7 mouse cellular contexts compared by ENCODE assay signal in the genomic region with DNA sequence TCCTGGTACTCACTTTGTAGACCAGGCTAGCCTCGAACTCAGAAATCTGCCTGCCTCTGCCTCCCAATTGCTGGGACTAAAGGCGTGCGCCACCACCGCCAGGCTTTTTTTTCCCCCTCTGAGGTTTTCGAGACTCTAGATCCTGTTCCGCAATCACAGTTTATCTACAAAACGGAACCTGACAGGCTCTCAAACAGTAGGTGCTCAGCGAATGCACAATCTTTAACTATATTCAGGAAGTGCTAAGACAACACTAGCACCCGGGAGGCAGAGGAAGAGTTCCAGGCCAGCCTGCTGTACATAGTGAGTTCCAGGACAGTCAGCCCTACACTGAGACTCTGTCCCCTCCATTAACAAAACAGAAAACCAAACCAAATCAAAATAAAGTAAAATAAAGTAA. TPM values are rescaled to one million over a fixed set of nuclear protein-coding genes. Genes with fewer than 3 reads are reported as not detected.
DNase-seq lines count a peak whose midpoint lies in the region; ATAC-seq and TF ChIP-seq lines count a peak whose summit lies in the region.

No protein-coding gene starts in this region.

- no peak for ATAC-seq in lung, postnatal 0 days
- no peak for ATAC-seq in embryonic facial prominence, embryonic 14.5 days (ENCODE audit: low read depth)
- ATAC-seq in intestine, postnatal 0 days = no peak
- ATAC-seq in megakaryocyte-erythroid progenitor cell, adult 5-6 weeks (replicated peaks; ENCODE audit: low FRiP score, low TSS enrichment, poor library complexity, severe bottlenecking) = no peak

- peaks cover 2% of the 10 kb centered on the region; the same call in 1 of the 2 replicates for H3K4me1 ChIP-seq in lung, postnatal 0 days (ENCODE audit: insufficient read depth, low read depth, low read length)
- peaks cover 11% of the 10 kb centered on the region for H3K4me1 ChIP-seq in embryonic facial prominence, embryonic 14.5 days (ENCODE audit: control insufficient read depth, insufficient read depth, low read length)
- 0 out of 2 replicates have a peak, but pooled peaks cover 6% of the 10 kb centered on the region for H3K4me1 ChIP-seq in intestine, postnatal 0 days (replicated peaks; ENCODE audit: control insufficient read depth, insufficient read depth, low read length)
- peaks cover 39% of the 10 kb centered on the region for H3K4me1 ChIP-seq in small intestine, adult 2 months (ENCODE audit: control insufficient read depth, insufficient read depth, insufficient read length, low read length)

- H3K4me3 ChIP-seq in lung, postnatal 0 days (ENCODE audit: low read depth, low read length) = peak overlapping the region; percentile 23
- H3K4me3 ChIP-seq in embryonic facial prominence, embryonic 14.5 days (ENCODE audit: low read depth, low read length) = peak overlapping the region; percentile 41
- peak overlapping the region; percentile 53 for H3K4me3 ChIP-seq in intestine, postnatal 0 days (ENCODE audit: low read depth, low read length)
- H3K4me3 ChIP-seq in small intestine, adult 2 months (ENCODE audit: low read depth, low read length) = peak overlapping the region; percentile 78

- 0 out of 2 replicates have a peak, but pooled peaks cover 6% of the 10 kb centered on the region for H3K36me3 ChIP-seq in lung, postnatal 0 days (ENCODE audit: insufficient read depth, low read length)
- H3K36me3 ChIP-seq in embryonic facial prominence, embryonic 14.5 days (ENCODE audit: control insufficient read depth, insufficient read depth, low read length) = peaks cover 41% of the 10 kb centered on the region
- peaks cover 35% of the 10 kb centered on the region for H3K36me3 ChIP-seq in intestine, postnatal 0 days (ENCODE audit: control insufficient read depth, insufficient read depth)
- peaks cover 19% of the 10 kb centered on the region for H3K36me3 ChIP-seq in small intestine, adult 2 months (ENCODE audit: control insufficient read depth, insufficient read depth, low read length)

- 59% methylated on average over 9 of the region's 9 CpGs for WGBS in lung, postnatal 0 days
- 78% methylated on average over 9 of the region's 9 CpGs for WGBS in embryonic facial prominence, embryonic 14.5 days
- WGBS in intestine, postnatal 0 days = 45% methylated on average over 9 of the region's 9 CpGs
- 17% methylated on average over 9 of the region's 9 CpGs for WGBS in small intestine, adult 2 months

- DNase-seq in lung, postnatal 0 days (ENCODE audit: low spot score) = peak; percentile 56
- DNase-seq in lung, postnatal 4 days = no peak
- DNase-seq in embryonic facial prominence, embryonic 14.5 days (ENCODE audit: low spot score) = no peak
- no peak for DNase-seq in adrenal gland, postnatal 25 days

- no peak overlapping the region for H3K27ac ChIP-seq in lung, postnatal 0 days (ENCODE audit: low read length)
- no peak overlapping the region for H3K27ac ChIP-seq in embryonic facial prominence, embryonic 14.5 days (replicated peaks; ENCODE audit: low read depth, low read length)
- H3K27ac ChIP-seq in intestine, postnatal 0 days (ENCODE audit: low read depth, low read length) = peak overlapping the region; percentile 96
- H3K27ac ChIP-seq in small intestine, adult 2 months (ENCODE audit: insufficient read depth, low read depth, low read length) = peak overlapping the region; percentile 98

- TF ChIP-seq CTCF in lung, postnatal 0 days (IDR thresholded peaks at IDR 0.05) = no peak
- TF ChIP-seq CTCF in intestine, postnatal 0 days (IDR thresholded peaks at IDR 0.05; ENCODE audit: low read depth) = no peak
- no peak for TF ChIP-seq CTCF in small intestine, adult 2 months (IDR thresholded peaks at IDR 0.05; ENCODE audit: extremely low read depth, insufficient read length, insufficient replicate concordance, low read depth, low read length)

- no peaks in the 10 kb centered on the region for H3K9me3 ChIP-seq in lung, postnatal 0 days (ENCODE audit: low read length)
- no peaks in the 10 kb centered on the region for H3K9me3 ChIP-seq in embryonic facial prominence, embryonic 14.5 days (ENCODE audit: control insufficient read depth, low read length)
- H3K9me3 ChIP-seq in intestine, postnatal 0 days (ENCODE audit: control insufficient read depth) = no peaks in the 10 kb centered on the region

- no peaks in the 10 kb centered on the region for H3K27me3 ChIP-seq in lung, postnatal 0 days (replicated peaks; ENCODE audit: insufficient read depth, low read length)
- H3K27me3 ChIP-seq in embryonic facial prominence, embryonic 14.5 days (replicated peaks; ENCODE audit: control insufficient read depth, insufficient read depth, low read length) = no peaks in the 10 kb centered on the region
- H3K27me3 ChIP-seq in intestine, postnatal 0 days (replicated peaks; ENCODE audit: control insufficient read depth, insufficient read depth, low read length) = no peaks in the 10 kb centered on the region
- no peaks in the 10 kb centered on the region for H3K27me3 ChIP-seq in small intestine, adult 2 months (ENCODE audit: control insufficient read depth, insufficient read depth, low read length)

- TF ChIP-seq EP300 in lung, postnatal 0 days (IDR thresholded peaks at IDR 0.05) = no peak

- H3K9ac ChIP-seq in lung, postnatal 0 days (replicated peaks; ENCODE audit: low read depth) = no peak overlapping the region
- H3K9ac ChIP-seq in embryonic facial prominence, embryonic 14.5 days (ENCODE audit: low read depth, low read length) = peak overlapping the region; percentile 56
- H3K9ac ChIP-seq in intestine, postnatal 0 days (ENCODE audit: low read depth, low read length) = peak overlapping the region; percentile 45; the same call in 1 of the 2 replicates

- H3K4me2 ChIP-seq in lung, postnatal 0 days (replicated peaks; ENCODE audit: low read depth, low read length) = peak overlapping the region; percentile 52
- H3K4me2 ChIP-seq in embryonic facial prominence, embryonic 14.5 days (ENCODE audit: low read depth, low read length) = peak overlapping the region; percentile 86
- peak overlapping the region; percentile 78 for H3K4me2 ChIP-seq in intestine, postnatal 0 days (replicated peaks; ENCODE audit: low read depth)

- TF ChIP-seq POLR2A in small intestine, adult 2 months (IDR thresholded peaks at IDR 0.05; ENCODE audit: low read depth, low read length) = no peak

RNA-seq across cellular contexts. Expression of gene Mpv17l2, which starts 4.6 kb away (rescaled TPM):
- 57.4 and 88.8 TPM in 2 replicates for polyA plus RNA-seq in lung, postnatal 0 days (2015; fragmentation: Nextera tagmentation; extraction: Ambion mirVana)
- 34.2 and 36.5 TPM in 2 replicates for polyA plus RNA-seq in embryonic facial prominence, embryonic 14.5 days (2014; fragmentation: Nextera tagmentation; extraction: Ambion mirVana)
- polyA plus RNA-seq in intestine, postnatal 0 days (2015; fragmentation: Nextera tagmentation; extraction: Ambion mirVana) = 76.3 and 80.6 TPM in 2 replicates
- 190 and 222 TPM in 2 replicates for polyA plus RNA-seq in small intestine, adult 2 months (2012; rRNA removed)
- total RNA-seq in megakaryocyte-erythroid progenitor cell, adult 5-6 weeks (2014; fragmentation: Nextera tagmentation) = 58.3 and 111 TPM in 2 replicates
- total RNA-seq in megakaryocyte-erythroid progenitor cell, adult 5-6 weeks (2017) = 4.3 and 17.6 TPM in 2 replicates
- 127 and 143 TPM in 2 replicates for total RNA-seq in adrenal gland, postnatal 25 days (2021)

RNA-seq across cellular contexts. Expression of gene Rab3a, which starts 10.8 kb away (rescaled TPM):
- polyA plus RNA-seq in lung, postnatal 0 days (2015; fragmentation: Nextera tagmentation; extraction: Ambion mirVana) = 17.6 and 28.6 TPM in 2 replicates
- 36.3 and 39.0 TPM in 2 replicates for polyA plus RNA-seq in embryonic facial prominence, embryonic 14.5 days (2014; fragmentation: Nextera tagmentation; extraction: Ambion mirVana)
- 18.8 and 19.5 TPM in 2 replicates for polyA plus RNA-seq in intestine, postnatal 0 days (2015; fragmentation: Nextera tagmentation; extraction: Ambion mirVana)
- polyA plus RNA-seq in small intestine, adult 2 months (2012; rRNA removed) = 14.9 and 26.3 TPM in 2 replicates
- 1.8 and 7.0 TPM in 2 replicates for total RNA-seq in megakaryocyte-erythroid progenitor cell, adult 5-6 weeks (2014; fragmentation: Nextera tagmentation)
- total RNA-seq in megakaryocyte-erythroid progenitor cell, adult 5-6 weeks (2017) = 1.2 and 2.8 TPM in 2 replicates
- 65.2 and 89.6 TPM in 2 replicates for total RNA-seq in adrenal gland, postnatal 25 days (2021)

RNA-seq across cellular contexts. Expression of gene Pik3r2, which starts 11.2 kb away (rescaled TPM):
- 28.0 and 30.5 TPM in 2 replicates for polyA plus RNA-seq in lung, postnatal 0 days (2015; fragmentation: Nextera tagmentation; extraction: Ambion mirVana)
- 61.5 and 70.3 TPM in 2 replicates for polyA plus RNA-seq in embryonic facial prominence, embryonic 14.5 days (2014; fragmentation: Nextera tagmentation; extraction: Ambion mirVana)
- polyA plus RNA-seq in intestine, postnatal 0 days (2015; fragmentation: Nextera tagmentation; extraction: Ambion mirVana) = 37.4 and 41.0 TPM in 2 replicates
- 129 and 414 TPM in 2 replicates for polyA plus RNA-seq in small intestine, adult 2 months (2012; rRNA removed)
- total RNA-seq in megakaryocyte-erythroid progenitor cell, adult 5-6 weeks (2014; fragmentation: Nextera tagmentation) = 30.7 and 51.4 TPM in 2 replicates
- total RNA-seq in megakaryocyte-erythroid progenitor cell, adult 5-6 weeks (2017) = 29.2 and 33.9 TPM in 2 replicates
- total RNA-seq in adrenal gland, postnatal 25 days (2021) = 50.2 and 62.1 TPM in 2 replicates

RNA-seq across cellular contexts. Expression of gene Mast3, which starts 39.5 kb away (rescaled TPM):
- 7.3 and 7.6 TPM in 2 replicates for polyA plus RNA-seq in lung, postnatal 0 days (2015; fragmentation: Nextera tagmentation; extraction: Ambion mirVana)
- 13.5 and 14.9 TPM in 2 replicates for polyA plus RNA-seq in embryonic facial prominence, embryonic 14.5 days (2014; fragmentation: Nextera tagmentation; extraction: Ambion mirVana)
- polyA plus RNA-seq in intestine, postnatal 0 days (2015; fragmentation: Nextera tagmentation; extraction: Ambion mirVana) = 4.4 and 7.2 TPM in 2 replicates
- polyA plus RNA-seq in small intestine, adult 2 months (2012; rRNA removed) = 63.9 and 71.9 TPM in 2 replicates
- 44.0 and 54.3 TPM in 2 replicates for total RNA-seq in megakaryocyte-erythroid progenitor cell, adult 5-6 weeks (2014; fragmentation: Nextera tagmentation)
- 6.2 and 7.3 TPM in 2 replicates for total RNA-seq in megakaryocyte-erythroid progenitor cell, adult 5-6 weeks (2017)
- total RNA-seq in adrenal gland, postnatal 25 days (2021) = 26.9 and 27.4 TPM in 2 replicates

RNA-seq across cellular contexts. Expression of gene Pde4c, which starts 41.8 kb away (rescaled TPM):
- 0.93 and 2.0 TPM in 2 replicates for polyA plus RNA-seq in lung, postnatal 0 days (2015; fragmentation: Nextera tagmentation; extraction: Ambion mirVana)
- 0.16 and 0.22 TPM in 2 replicates for polyA plus RNA-seq in embryonic facial prominence, embryonic 14.5 days (2014; fragmentation: Nextera tagmentation; extraction: Ambion mirVana)
- polyA plus RNA-seq in intestine, postnatal 0 days (2015; fragmentation: Nextera tagmentation; extraction: Ambion mirVana) = 0.21 and 0.31 TPM in 2 replicates
- polyA plus RNA-seq in small intestine, adult 2 months (2012; rRNA removed) = 6.5 and 6.8 TPM in 2 replicates
- 0.28 TPM in 1 of 2 replicates, not detected in the other for total RNA-seq in megakaryocyte-erythroid progenitor cell, adult 5-6 weeks (2014; fragmentation: Nextera tagmentation)
- not detected in 2 replicates for total RNA-seq in megakaryocyte-erythroid progenitor cell, adult 5-6 weeks (2017)
- total RNA-seq in adrenal gland, postnatal 25 days (2021) = 0.55 and 1.3 TPM in 2 replicates

Comparison
In these comparisons a context has a peak if more than half of its experiments do, and no peak if none do; other contexts are left out.
1. H3K27ac ChIP-seq: peak in intestine, postnatal 0 days (single experiment) and small intestine, adult 2 months (single experiment); none in lung, postnatal 0 days (single experiment) and embryonic facial prominence, embryonic 14.5 days (single experiment).
2. H3K4me3 ChIP-seq: peak in every context shown above with its lines; median percentile 78 in small intestine, adult 2 months; 53 in intestine, postnatal 0 days; 41 in embryonic facial prominence, embryonic 14.5 days; 23 in lung, postnatal 0 days.
3. Peak in every context shown above with its lines, with median percentiles within 50 percentile points of each other: H3K4me2 ChIP-seq.